Mouse (Mus musculus) G1E (cell line): ENCODE measurements around the gene Abcc2.

Experiments used
- CTCF ChIP-seq: IDR thresholded peaks from 2 replicates; pipeline ENCODE4 v1.5.1; 2012; ENCODE audit warnings: low read depth, low read length, inconsistent platforms, mixed read lengths
- TAL1 ChIP-seq: conservative IDR thresholded peaks from 2 replicates; pipeline ENCODE4 v1.6.1; 2012; ENCODE audit warnings: low read depth, low read length, inconsistent platforms, mixed read lengths

- TF ChIP-seq CTCF (no peak), TAL1 (no peak)
Observed at GRCm38 (mm10) chr19:43803866-43804265, 21.9 kb downstream of the Abcc2 start.
